Mouse (Mus musculus) stomach, embryonic 16.5 days (tissue): ENCODE measurements around the gene Olfr1054. TPM values are rescaled to one million over a fixed set of nuclear protein-coding genes. Genes with fewer than 3 reads are reported as not detected.
"Not testable (repeated sequence)": the region's sequence is repeated elsewhere in the genome, so short reads cannot be mapped to it uniquely, and the experiment has no call there.

Experiments
- ATAC-seq: fragments of 200-750 bp; cut with Nextera tagmentation; 2 replicates; pipeline ENCODE4 v1.8.0; 2017; ENCODE audit warnings: moderate number of reproducible peaks, moderate TSS enrichment; ENCODE audit not compliant: insufficient read depth, low FRiP score
- H3K27ac ChIP-seq: fragments of 300-500 bp; sonication (generic); 2 replicates; pipeline ENCODE4 v1.5.1; 2014; ENCODE audit warnings: low read length
- H3K27me3 ChIP-seq: fragments of 300-500 bp; sonication (generic); 2 replicates; pipeline ENCODE4 v1.6.1; 2014; ENCODE audit warnings: low read length, control low read depth, mixed read lengths; ENCODE audit not compliant: control insufficient read depth, insufficient read depth
- H3K36me3 ChIP-seq: fragments of 300-500 bp; sonication (generic); 2 replicates; pipeline ENCODE4 v1.6.1; 2014; ENCODE audit warnings: low read length; ENCODE audit not compliant: control insufficient read depth, insufficient read depth
- H3K4me1 ChIP-seq: fragments of 300-500 bp; sonication (generic); 2 replicates; pipeline ENCODE4 v1.6.1; 2014; ENCODE audit warnings: low read length, control low read depth, mixed read lengths; ENCODE audit not compliant: control insufficient read depth, insufficient read depth
- H3K4me2 ChIP-seq: fragments of 300-500 bp; sonication (generic); 2 replicates; pipeline ENCODE4 v1.6.1; 2014; ENCODE audit warnings: low read depth, low read length, mixed read lengths
- H3K4me3 ChIP-seq: fragments of 300-500 bp; sonication (generic); replicated peaks from 2 replicates; pipeline ENCODE4 v1.5.1; 2014; ENCODE audit warnings: mild to moderate bottlenecking, low read length
- H3K9ac ChIP-seq: fragments of 300-500 bp; sonication (generic); 2 replicates; pipeline ENCODE4 v1.6.1; 2014; ENCODE audit warnings: low read length
- H3K9me3 ChIP-seq: fragments of 300-500 bp; sonication (generic); replicated peaks from 2 replicates; pipeline ENCODE4 v1.6.1; 2016; ENCODE audit warnings: low read length, control low read depth; ENCODE audit not compliant: control insufficient read depth
- WGBS: fragments of 180-500 bp; shearing (Covaris S2); extraction: QIAGEN DNeasy Blood & Tissue Kit; methylation state at CpG from one replicate; pipeline ENCODE4 v1.1.7; 2014; 5-methylcytosine and 5-hydroxymethylcytosine counted together
- polyA plus RNA-seq: library from polyadenylated mRNA; unstranded; fragments of >200 nt; fragmentation: Nextera tagmentation; extraction: Ambion mirVana; gene quantifications from 2 replicates; pipeline ENCODE4 v1.2.1, GENCODE M21; 2015

Gene Olfr1054
- polyA plus RNA-seq, result not detected in 2 replicates

DNA sequence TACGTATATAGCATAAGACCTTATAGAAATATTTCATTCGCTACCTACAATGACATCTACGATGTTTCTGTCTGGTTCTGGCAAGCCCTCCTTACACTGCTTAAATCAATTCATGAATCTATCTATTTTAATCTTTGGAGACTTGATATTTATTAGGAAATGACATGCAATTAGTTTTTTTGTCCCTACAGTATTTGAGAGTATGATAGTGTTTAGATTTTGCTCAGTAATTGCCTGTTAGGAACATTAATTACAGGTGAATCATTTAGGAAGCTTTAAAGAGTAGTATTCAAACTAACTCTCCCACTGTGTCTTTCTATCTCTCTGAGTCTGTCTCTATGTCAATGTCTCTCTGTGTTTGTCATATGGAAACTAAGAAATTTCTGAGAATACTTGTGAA is at the start of gene Olfr1054:
Gene Olfr1054 (minus strand): TSS at position 101 of the 400 bp plus-strand sequence.
- WGBS, result 82% methylated on average over 3 of the region's 3 CpGs
- ATAC-seq, result no peak
- no peak within 1 kb of the TSS for H3K4me3 ChIP-seq

DNA sequence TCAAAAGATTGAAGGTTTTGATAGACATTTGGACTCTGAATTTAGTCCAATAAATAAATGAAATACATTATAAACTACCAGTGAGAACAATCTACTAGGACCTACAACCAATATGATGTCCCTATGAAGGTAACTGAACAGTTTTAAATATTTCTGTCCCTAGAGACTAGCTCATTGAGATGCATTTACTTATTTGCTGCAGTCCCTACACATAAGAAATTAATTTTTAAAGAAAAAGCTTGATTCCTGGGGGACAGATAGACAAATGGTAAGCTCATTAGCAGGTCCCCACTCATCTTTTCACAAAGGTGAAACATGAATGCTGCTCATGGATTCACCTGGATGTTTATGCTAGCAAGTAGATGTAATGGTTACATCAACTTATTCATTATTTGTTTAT is 43.1 kb upstream of the Olfr1054 start, which contains the start of gene Olfr1057:
Gene Olfr1057 (minus strand): TSS at position 101 of the 400 bp plus-strand sequence.
- Histone ChIP-seq H3K36me3 (no peaks in the 10 kb centered on the region), H3K27ac (no peak within 1 kb of the TSS), H3K9me3 (no peaks in the 10 kb centered on the region), H3K4me3 (no peak within 1 kb of the TSS), H3K4me2 (no peak within 1 kb of the TSS), H3K9ac (no peak within 1 kb of the TSS), H3K27me3 (no peaks in the 10 kb centered on the region), H3K4me1 (no peaks in the 10 kb centered on the region)
- ATAC-seq, result no peak

More for the DNA sequence above, at the start of gene Olfr1054:
- H3K9me3 ChIP-seq, result no peaks in the 10 kb centered on the region
- H3K4me2 ChIP-seq, result no peak within 1 kb of the TSS
- no peaks in the 10 kb centered on the region for H3K4me1 ChIP-seq
- H3K27ac ChIP-seq, result no peak within 1 kb of the TSS
- no peak within 1 kb of the TSS for H3K9ac ChIP-seq
- no peaks in the 10 kb centered on the region for H3K27me3 ChIP-seq
- H3K36me3 ChIP-seq, result no peaks in the 10 kb centered on the region

GRCm38 (mm10) chr2:86366342-86366741 is 31.1 kb upstream of the Olfr1054 start:
- H3K4me1 ChIP-seq, H3K9me3 ChIP-seq, H3K9ac ChIP-seq, H3K4me3 ChIP-seq, H3K4me2 ChIP-seq, H3K27me3 ChIP-seq, H3K36me3 ChIP-seq, ATAC-seq, H3K27ac ChIP-seq: not testable (repeated sequence)
- 67% methylated on average over 1 of the region's 6 CpGs for WGBS

DNA sequence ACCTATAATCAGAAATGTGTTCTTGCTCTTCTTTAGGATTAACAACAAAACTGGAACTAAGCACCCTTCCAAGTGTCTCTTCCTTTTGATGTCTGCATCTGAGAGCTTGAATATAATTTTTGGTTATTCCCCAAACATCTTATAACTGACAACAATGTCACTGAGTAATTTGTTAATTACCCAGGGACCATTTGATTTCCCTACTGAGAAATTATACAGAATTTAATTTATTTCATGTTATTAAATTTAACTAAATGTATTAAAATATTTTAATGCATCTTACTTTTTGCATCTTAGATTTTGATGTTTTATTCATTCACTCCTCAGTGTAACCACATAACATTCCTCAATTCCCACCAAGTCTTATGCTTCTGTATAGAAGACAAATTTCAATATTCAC is 27.1 kb upstream of the Olfr1054 start, which contains the start of gene Olfr1056:
Gene Olfr1056 (minus strand): TSS at position 101 of the 400 bp plus-strand sequence.
- H3K9ac ChIP-seq, result no peak within 1 kb of the TSS
- H3K4me1 ChIP-seq, result no peaks in the 10 kb centered on the region
- no peaks in the 10 kb centered on the region for H3K9me3 ChIP-seq
- no peak within 1 kb of the TSS for H3K4me2 ChIP-seq
- H3K4me3 ChIP-seq, result no peak within 1 kb of the TSS
- no peaks in the 10 kb centered on the region for H3K36me3 ChIP-seq
- no peak for ATAC-seq
- H3K27me3 ChIP-seq, result no peaks in the 10 kb centered on the region
- H3K27ac ChIP-seq, result no peak within 1 kb of the TSS

- H3K4me1 ChIP-seq, H3K9me3 ChIP-seq, H3K9ac ChIP-seq, H3K36me3 ChIP-seq, H3K4me2 ChIP-seq, ATAC-seq, H3K4me3 ChIP-seq, H3K27me3 ChIP-seq, H3K27ac ChIP-seq: not testable (repeated sequence)
- WGBS, result 81% methylated on average over 1 of the region's 1 CpGs
Observed at GRCm38 (mm10) chr2:86351751-86352150, 16.5 kb upstream of the Olfr1054 start.

DNA sequence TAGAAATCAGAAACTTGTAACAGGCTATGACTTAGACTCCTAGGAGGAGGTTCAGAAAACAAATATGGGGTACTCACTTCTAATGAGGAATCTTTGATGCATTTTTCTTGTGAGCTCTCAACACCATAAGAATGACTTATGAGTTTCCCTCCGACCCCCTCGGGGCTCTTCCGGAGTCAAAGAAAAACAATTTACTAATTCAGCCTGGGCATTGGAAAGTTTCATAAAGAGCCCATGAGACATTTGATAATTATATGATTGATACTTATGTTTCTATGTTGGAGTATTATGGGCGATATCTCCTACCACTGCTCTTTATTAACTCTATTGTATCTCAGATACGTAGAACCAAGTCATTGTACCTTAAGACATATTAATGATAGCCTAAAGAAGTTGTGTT is 15.0 kb upstream of the Olfr1054 start, which contains the start of gene Olfr1055:
Gene Olfr1055 (minus strand): TSS at position 101 of the 400 bp plus-strand sequence.
- no peak within 1 kb of the TSS for H3K4me3 ChIP-seq
- no peak within 1 kb of the TSS for H3K4me2 ChIP-seq
- ATAC-seq, result no peak
- 85% methylated on average over 5 of the region's 5 CpGs for WGBS
- H3K27ac ChIP-seq, result no peak within 1 kb of the TSS
- H3K27me3 ChIP-seq, result no peaks in the 10 kb centered on the region
- no peaks in the 10 kb centered on the region for H3K4me1 ChIP-seq
- H3K9me3 ChIP-seq, result no peaks in the 10 kb centered on the region
- no peaks in the 10 kb centered on the region for H3K36me3 ChIP-seq
- H3K9ac ChIP-seq, result no peak within 1 kb of the TSS

GRCm38 (mm10) chr2:86315184-86315583 is 20.0 kb downstream of the Olfr1054 start, which contains the start of gene Olfr1053:
TSS of gene Olfr1053 (minus strand) at chr2:86315284.
- no peaks in the 10 kb centered on the region for H3K27me3 ChIP-seq
- ATAC-seq, result no peak
- 67% methylated on average over 3 of the region's 3 CpGs for WGBS

GRCm38 (mm10) chr2:86292155-86292554 is 43.1 kb downstream of the Olfr1054 start, which contains the start of gene Olfr1052:
TSS of gene Olfr1052 (plus strand) at chr2:86292455.
- Histone ChIP-seq H3K27me3 (no peaks in the 10 kb centered on the region), H3K27ac (no peak within 1 kb of the TSS), H3K36me3 (no peaks in the 10 kb centered on the region), H3K4me1 (no peaks in the 10 kb centered on the region), H3K9me3 (no peaks in the 10 kb centered on the region), H3K4me2 (no peak within 1 kb of the TSS), H3K9ac (no peak within 1 kb of the TSS), H3K4me3 (no peak within 1 kb of the TSS)
- no peak for ATAC-seq

More at GRCm38 (mm10) chr2:86315184-86315583, 20.0 kb downstream of the Olfr1054 start, which contains the start of gene Olfr1053:
- Histone ChIP-seq H3K4me3 (no peak within 1 kb of the TSS), H3K9ac (no peak within 1 kb of the TSS), H3K4me2 (no peak within 1 kb of the TSS), H3K27ac (no peak within 1 kb of the TSS), H3K9me3 (no peaks in the 10 kb centered on the region), H3K36me3 (no peaks in the 10 kb centered on the region), H3K4me1 (no peaks in the 10 kb centered on the region)
